Comparison of ENCODE assay signal across 8 mouse cellular contexts in the genomic region with DNA sequence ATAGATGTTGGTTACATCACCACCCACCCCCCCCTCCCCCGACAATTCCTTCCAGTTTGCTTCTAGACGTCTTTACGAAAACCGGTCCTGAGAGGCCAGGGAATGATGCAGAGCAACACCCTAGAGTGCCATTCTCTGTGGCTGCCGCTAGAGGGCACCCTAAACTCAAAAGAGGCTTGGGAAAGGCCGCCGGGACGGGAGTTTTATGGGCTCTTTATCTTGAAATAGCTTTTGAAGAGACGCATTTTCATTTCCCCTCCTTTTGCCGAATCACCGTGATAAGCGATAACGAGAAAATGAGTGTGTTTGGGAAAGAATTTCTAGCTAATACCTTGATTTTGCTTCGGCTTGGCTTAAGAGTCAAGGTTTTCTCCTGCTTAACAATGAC. TPM values are rescaled to one million over a fixed set of nuclear protein-coding genes. Genes with fewer than 3 reads are reported as not detected.
A peak's percentile ranks its signal among the peaks of the same experiment; 100 is the strongest.
DNase-seq lines count a peak whose midpoint lies in the region; ATAC-seq and TF ChIP-seq lines count a peak whose summit lies in the region.

No protein-coding gene starts in this region.

- no peak overlapping the region for H3K9ac ChIP-seq in heart, embryonic 12.5 days

- peak overlapping the region; percentile 53 for H3K4me2 ChIP-seq in heart, embryonic 12.5 days

- peak; percentile 84; the same call in 1 of the 2 replicates for TF ChIP-seq CTCF in olfactory bulb, adult 2 months (IDR thresholded peaks at IDR 0.05; ENCODE audit: insufficient read depth, low read depth, low read length)

- DNase-seq in A20 (ENCODE audit: low read depth, low spot score), result peak; percentile 70
- peak; percentile 73 for DNase-seq in T-cell, adult 2 months (ENCODE audit: low spot score)
- DNase-seq in embryonic facial prominence, embryonic 10.5 days (ENCODE audit: low spot score), result peak; percentile 80
- peak; percentile 69 for DNase-seq in kidney, postnatal 14 days
- peak; percentile 47 to 60 for DNase-seq in lung, adult 18-20 months
- DNase-seq in thymus, postnatal 10 days (ENCODE audit: low spot score in 2 of 2), result peak; percentile 35 to 75

- peaks cover 15% of the 10 kb centered on the region for H3K27me3 ChIP-seq in embryonic facial prominence, embryonic 10.5 days (replicated peaks; ENCODE audit: low read depth, poor library complexity, severe bottlenecking)
- no peaks in the 10 kb centered on the region for H3K27me3 ChIP-seq in heart, embryonic 12.5 days (replicated peaks)

- no peak for ATAC-seq in heart, embryonic 12.5 days (ENCODE audit: insufficient number of reproducible peaks, low FRiP score)

- peak overlapping the region; percentile 37 for H3K4me3 ChIP-seq in embryonic facial prominence, embryonic 10.5 days
- no peak overlapping the region for H3K4me3 ChIP-seq in heart, embryonic 12.5 days
- H3K4me3 ChIP-seq in olfactory bulb, adult 2 months (ENCODE audit: insufficient read depth, low read depth, low read length), result no peak overlapping the region

- no peaks in the 10 kb centered on the region for H3K9me3 ChIP-seq in embryonic facial prominence, embryonic 10.5 days
- H3K9me3 ChIP-seq in heart, embryonic 12.5 days (replicated peaks), result 0 out of 2 replicates have a peak, but pooled peaks cover 5% of the 10 kb centered on the region

- no peak for TF ChIP-seq POLR2A in olfactory bulb, adult 2 months (IDR thresholded peaks at IDR 0.05; ENCODE audit: insufficient read depth, low read depth, low read length)

- H3K27ac ChIP-seq in embryonic facial prominence, embryonic 10.5 days (replicated peaks), result no peak overlapping the region
- no peak overlapping the region for H3K27ac ChIP-seq in heart, embryonic 12.5 days (ENCODE audit: poor library complexity, severe bottlenecking)
- no peak overlapping the region for H3K27ac ChIP-seq in olfactory bulb, adult 2 months (ENCODE audit: insufficient read depth, low read depth, low read length)

- no peaks in the 10 kb centered on the region for H3K36me3 ChIP-seq in embryonic facial prominence, embryonic 10.5 days (replicated peaks)
- no peaks in the 10 kb centered on the region for H3K36me3 ChIP-seq in heart, embryonic 12.5 days

- WGBS in embryonic facial prominence, embryonic 10.5 days, result 4% methylated on average over 14 of the region's 14 CpGs
- WGBS in heart, embryonic 12.5 days, result 3% methylated on average over 14 of the region's 14 CpGs
- 4% methylated on average over 14 of the region's 14 CpGs for WGBS in olfactory bulb, adult 2 months

- peaks cover 14% of the 10 kb centered on the region for H3K4me1 ChIP-seq in embryonic facial prominence, embryonic 10.5 days
- H3K4me1 ChIP-seq in heart, embryonic 12.5 days (replicated peaks), result peaks cover 12% of the 10 kb centered on the region
- H3K4me1 ChIP-seq in olfactory bulb, adult 2 months (ENCODE audit: control insufficient read depth, insufficient read depth, low read length), result peaks cover 8% of the 10 kb centered on the region

RNA-seq across cellular contexts. Expression of gene Prkab1, which starts 6.9 kb away (rescaled TPM):
- 77.1 and 79.2 TPM in 2 replicates for polyA plus RNA-seq in embryonic facial prominence, embryonic 10.5 days (2016; fragmentation: Nextera tagmentation; extraction: Ambion mirVana)
- polyA plus RNA-seq in heart, embryonic 12.5 days (2016; fragmentation: Nextera tagmentation; extraction: Ambion mirVana), result 52.2 and 54.9 TPM in 2 replicates
- polyA plus RNA-seq in olfactory bulb, adult 2 months (2012; ENCODE audit: insufficient read depth, insufficient read length, low replicate concordance, missing spikeins), result not detected in 2 replicates

RNA-seq across cellular contexts. Expression of gene Tmem233, which starts 51.9 kb away (rescaled TPM):
- not detected in 2 replicates for polyA plus RNA-seq in embryonic facial prominence, embryonic 10.5 days (2016; fragmentation: Nextera tagmentation; extraction: Ambion mirVana)
- not detected in 2 replicates for polyA plus RNA-seq in heart, embryonic 12.5 days (2016; fragmentation: Nextera tagmentation; extraction: Ambion mirVana)
- not detected in 2 replicates for polyA plus RNA-seq in olfactory bulb, adult 2 months (2012; ENCODE audit: insufficient read depth, insufficient read length, low replicate concordance, missing spikeins)
